Mouse (Mus musculus): ENCODE measurements around the gene Pfdn2. TPM values are rescaled to one million over a fixed set of nuclear protein-coding genes. Genes with fewer than 3 reads are reported as not detected.

Pfdn2 gene
- polyA plus RNA-seq, 1 experiment = 25.8 TPM

- H3K27ac ChIP-seq (ENCODE audit: control insufficient read depth, insufficient read depth, low read depth, low read length) = no peak overlapping the region
- TF ChIP-seq CTCF (IDR thresholded peaks at IDR 0.05; ENCODE audit: control insufficient read depth, insufficient read depth, insufficient replicate concordance, low read depth, low read length) (no peak; the same call in 1 of the 2 replicates), POLR2A (IDR thresholded peaks at IDR 0.05; ENCODE audit: control insufficient read depth, low read depth, low read length) (no peak)
- peak overlapping the region; percentile 39 for H3K4me3 ChIP-seq (ENCODE audit: control insufficient read depth, low read depth, low read length)
Observed at GRCm38 (mm10) chr1:171385171-171385570, 39.7 kb downstream of the Pfdn2 start.

GRCm38 (mm10) chr1:171387099-171387498 is 41.6 kb downstream of the Pfdn2 start:
- TF ChIP-seq POLR2A (IDR thresholded peaks at IDR 0.05; ENCODE audit: control insufficient read depth, low read depth, low read length) = no peak
- peak; percentile 11; the same call in 1 of the 2 replicates for TF ChIP-seq CTCF (IDR thresholded peaks at IDR 0.05; ENCODE audit: control insufficient read depth, insufficient read depth, insufficient replicate concordance, low read depth, low read length)
- no peak overlapping the region for H3K27ac ChIP-seq (ENCODE audit: control insufficient read depth, insufficient read depth, low read depth, low read length)
- peak overlapping the region; percentile 72 for H3K4me3 ChIP-seq (ENCODE audit: control insufficient read depth, low read depth, low read length)
- H3K27me3 ChIP-seq (ENCODE audit: control insufficient read depth, insufficient read depth, low read length) = no peaks in the 10 kb centered on the region
- no peaks in the 10 kb centered on the region for H3K36me3 ChIP-seq (ENCODE audit: control insufficient read depth, insufficient read depth, low read length)
- H3K4me1 ChIP-seq (ENCODE audit: control insufficient read depth, insufficient read depth, low read length) = peaks cover 9% of the 10 kb centered on the region

More at GRCm38 (mm10) chr1:171385171-171385570, 39.7 kb downstream of the Pfdn2 start:
- H3K36me3 ChIP-seq (ENCODE audit: control insufficient read depth, insufficient read depth, low read length) = no peaks in the 10 kb centered on the region
- no peaks in the 10 kb centered on the region for H3K27me3 ChIP-seq (ENCODE audit: control insufficient read depth, insufficient read depth, low read length)
- H3K4me1 ChIP-seq (ENCODE audit: control insufficient read depth, insufficient read depth, low read length) = peaks cover 9% of the 10 kb centered on the region

- no peaks in the 10 kb centered on the region for H3K36me3 ChIP-seq (ENCODE audit: control insufficient read depth, insufficient read depth, low read length)
- peak within 1 kb of the TSS; percentile 21; the same call in 1 of the 2 replicates for H3K27ac ChIP-seq (ENCODE audit: control insufficient read depth, insufficient read depth, low read depth, low read length)
- TF ChIP-seq CTCF (IDR thresholded peaks at IDR 0.05; ENCODE audit: control insufficient read depth, insufficient read depth, insufficient replicate concordance, low read depth, low read length) (no peak), POLR2A (IDR thresholded peaks at IDR 0.05; ENCODE audit: control insufficient read depth, low read depth, low read length) (peak; percentile 27; the same call in 1 of the 2 replicates)
- no peaks in the 10 kb centered on the region for H3K27me3 ChIP-seq (ENCODE audit: control insufficient read depth, insufficient read depth, low read length)
- H3K4me1 ChIP-seq (ENCODE audit: control insufficient read depth, insufficient read depth, low read length) = peaks cover 9% of the 10 kb centered on the region
- peak within 1 kb of the TSS; percentile 75 for H3K4me3 ChIP-seq (ENCODE audit: control insufficient read depth, low read depth, low read length)
Observed at GRCm38 (mm10) chr1:171388376-171389102, 43.1 kb downstream of the Pfdn2 start, which contains the start of gene Arhgap30. Arhgap30 (plus strand) TSS chr1:171388954.

DNA sequence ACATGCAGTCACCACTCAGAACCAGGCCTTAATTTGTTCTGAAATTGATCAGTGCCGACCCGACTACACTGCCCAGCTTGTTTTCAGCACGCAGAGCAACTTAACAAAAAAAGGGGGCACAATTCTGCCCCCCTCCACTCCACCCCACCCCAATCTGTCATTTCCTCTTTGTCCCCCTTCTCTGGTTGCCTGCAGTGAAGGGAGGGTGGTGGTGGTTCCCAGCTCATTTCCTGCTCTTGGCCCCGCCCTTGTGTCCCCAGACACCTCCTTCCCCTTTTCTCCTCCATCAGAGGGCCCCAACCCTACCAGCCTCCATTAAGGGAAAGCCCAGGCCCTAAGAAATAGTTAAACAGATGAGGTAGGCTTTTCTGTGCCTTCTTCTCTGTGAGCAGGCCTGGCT is 44.6 kb downstream of the Pfdn2 start:
- TF ChIP-seq CTCF (IDR thresholded peaks at IDR 0.05; ENCODE audit: control insufficient read depth, insufficient read depth, insufficient replicate concordance, low read depth, low read length) (no peak), POLR2A (IDR thresholded peaks at IDR 0.05; ENCODE audit: control insufficient read depth, low read depth, low read length) (no peak)
- no peaks in the 10 kb centered on the region for H3K27me3 ChIP-seq (ENCODE audit: control insufficient read depth, insufficient read depth, low read length)

GRCm38 (mm10) chr1:171401821-171402220 is 56.4 kb downstream of the Pfdn2 start:
- no peak overlapping the region for H3K27ac ChIP-seq (ENCODE audit: control insufficient read depth, insufficient read depth, low read depth, low read length)
- H3K36me3 ChIP-seq (ENCODE audit: control insufficient read depth, insufficient read depth, low read length) = no peaks in the 10 kb centered on the region
- no peak overlapping the region for H3K4me3 ChIP-seq (ENCODE audit: control insufficient read depth, low read depth, low read length)
- H3K4me1 ChIP-seq (ENCODE audit: control insufficient read depth, insufficient read depth, low read length) = no peaks in the 10 kb centered on the region
- TF ChIP-seq CTCF (IDR thresholded peaks at IDR 0.05; ENCODE audit: control insufficient read depth, insufficient read depth, insufficient replicate concordance, low read depth, low read length) (no peak), POLR2A (IDR thresholded peaks at IDR 0.05; ENCODE audit: control insufficient read depth, low read depth, low read length) (no peak)
- H3K27me3 ChIP-seq (ENCODE audit: control insufficient read depth, insufficient read depth, low read length) = no peaks in the 10 kb centered on the region

More for the DNA sequence above, 44.6 kb downstream of the Pfdn2 start:
- H3K27ac ChIP-seq (ENCODE audit: control insufficient read depth, insufficient read depth, low read depth, low read length) = no peak overlapping the region
- peaks cover 9% of the 10 kb centered on the region for H3K4me1 ChIP-seq (ENCODE audit: control insufficient read depth, insufficient read depth, low read length)
- H3K4me3 ChIP-seq (ENCODE audit: control insufficient read depth, low read depth, low read length) = peak overlapping the region; percentile 70
- H3K36me3 ChIP-seq (ENCODE audit: control insufficient read depth, insufficient read depth, low read length) = no peaks in the 10 kb centered on the region

GRCm38 (mm10) chr1:171402991-171403390 is 57.5 kb downstream of the Pfdn2 start:
- Histone ChIP-seq H3K4me1 (ENCODE audit: control insufficient read depth, insufficient read depth, low read length) (no peaks in the 10 kb centered on the region), H3K4me3 (ENCODE audit: control insufficient read depth, low read depth, low read length) (no peak overlapping the region)
- TF ChIP-seq POLR2A (IDR thresholded peaks at IDR 0.05; ENCODE audit: control insufficient read depth, low read depth, low read length) (no peak), CTCF (IDR thresholded peaks at IDR 0.05; ENCODE audit: control insufficient read depth, insufficient read depth, insufficient replicate concordance, low read depth, low read length) (no peak)

DNA sequence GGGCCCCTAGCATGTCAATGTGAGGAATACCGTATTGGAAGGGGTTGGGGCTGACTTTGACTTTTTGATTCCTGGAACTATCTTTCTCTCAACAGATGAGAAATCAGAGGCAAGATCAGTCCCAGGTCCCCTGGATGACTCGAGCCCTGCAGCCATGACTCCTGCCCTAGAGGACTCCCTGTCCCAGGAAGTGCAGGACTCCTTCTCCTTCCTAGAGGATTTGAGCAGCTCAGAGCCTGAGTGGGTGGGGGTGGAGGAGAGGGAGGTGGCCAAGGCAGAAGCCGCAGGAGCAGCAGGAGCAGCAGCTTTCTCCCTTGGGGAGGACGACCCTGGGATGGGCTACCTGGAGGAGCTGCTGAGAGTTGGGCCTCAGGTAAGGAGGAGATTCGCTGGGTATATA is 61.8 kb downstream of the Pfdn2 start:
- no peaks in the 10 kb centered on the region for H3K27me3 ChIP-seq (ENCODE audit: control insufficient read depth, insufficient read depth, low read length)
- no peaks in the 10 kb centered on the region for H3K36me3 ChIP-seq (ENCODE audit: control insufficient read depth, insufficient read depth, low read length)
- peaks cover 5% of the 10 kb centered on the region for H3K4me1 ChIP-seq (ENCODE audit: control insufficient read depth, insufficient read depth, low read length)
- no peak overlapping the region for H3K4me3 ChIP-seq (ENCODE audit: control insufficient read depth, low read depth, low read length)
- TF ChIP-seq CTCF (IDR thresholded peaks at IDR 0.05; ENCODE audit: control insufficient read depth, insufficient read depth, insufficient replicate concordance, low read depth, low read length) (no peak), POLR2A (IDR thresholded peaks at IDR 0.05; ENCODE audit: control insufficient read depth, low read depth, low read length) (no peak)
- H3K27ac ChIP-seq (ENCODE audit: control insufficient read depth, insufficient read depth, low read depth, low read length) = no peak overlapping the region

More at GRCm38 (mm10) chr1:171402991-171403390, 57.5 kb downstream of the Pfdn2 start:
- no peaks in the 10 kb centered on the region for H3K27me3 ChIP-seq (ENCODE audit: control insufficient read depth, insufficient read depth, low read length)
- H3K27ac ChIP-seq (ENCODE audit: control insufficient read depth, insufficient read depth, low read depth, low read length) = no peak overlapping the region
- no peaks in the 10 kb centered on the region for H3K36me3 ChIP-seq (ENCODE audit: control insufficient read depth, insufficient read depth, low read length)

Other genes starting within 250 kb of the Pfdn2 start
- gene Cfap126, start 231.8 kb upstream of the Pfdn2 start, polyA plus RNA-seq (2012; rRNA removed) = 309 and 314 TPM in 2 replicates
- 85.3 and 105 TPM in 2 replicates for gene Sdhc, start 195.1 kb upstream of the Pfdn2 start, polyA plus RNA-seq (2012; rRNA removed)
- 2.8 and 3.0 TPM in 2 replicates for gene Mpz, start 195.0 kb upstream of the Pfdn2 start, polyA plus RNA-seq (2012; rRNA removed)
- gene Pcp4l1, start 149.4 kb upstream of the Pfdn2 start, polyA plus RNA-seq (2012; rRNA removed) = 2.9 and 4.6 TPM in 2 replicates
- 0.04 and 0.16 TPM in 2 replicates for gene Nr1i3, start 131.7 kb upstream of the Pfdn2 start, polyA plus RNA-seq (2012; rRNA removed)
- 4.5 and 6.5 TPM in 2 replicates for gene Tomm40l, start 123.2 kb upstream of the Pfdn2 start, polyA plus RNA-seq (2012; rRNA removed)
- gene Apoa2, start 120.6 kb upstream of the Pfdn2 start, polyA plus RNA-seq (2012; rRNA removed) = 8.0 and 8.3 TPM in 2 replicates
- 5.8 and 8.2 TPM in 2 replicates for gene Fcer1g, start 111.3 kb upstream of the Pfdn2 start, polyA plus RNA-seq (2012; rRNA removed)
- gene Adamts4, start 95.2 kb upstream of the Pfdn2 start, polyA plus RNA-seq (2012; rRNA removed) = 0.52 and 1.0 TPM in 2 replicates
- gene Ndufs2, start 94.3 kb upstream of the Pfdn2 start, polyA plus RNA-seq (2012; rRNA removed) = 86.0 and 91.4 TPM in 2 replicates
- 25.0 and 32.3 TPM in 2 replicates for gene B4galt3, start 75.3 kb upstream of the Pfdn2 start, polyA plus RNA-seq (2012; rRNA removed)
- 7.1 and 8.7 TPM in 2 replicates for gene Ppox, start 64.5 kb upstream of the Pfdn2 start, polyA plus RNA-seq (2012; rRNA removed)
- 38.4 and 38.7 TPM in 2 replicates for gene Usp21, start 57.7 kb upstream of the Pfdn2 start, polyA plus RNA-seq (2012; rRNA removed)
- 19.1 and 20.0 TPM in 2 replicates for gene Ufc1, start 50.6 kb upstream of the Pfdn2 start, polyA plus RNA-seq (2012; rRNA removed)
- 158 and 176 TPM in 2 replicates for gene Dedd, start 16.5 kb upstream of the Pfdn2 start, polyA plus RNA-seq (2012; rRNA removed)
- 74.2 and 82.8 TPM in 2 replicates for gene Nit1, start within 50 bp of the Pfdn2 start, polyA plus RNA-seq (2012; rRNA removed)
- 10.6 and 10.9 TPM in 2 replicates for gene Klhdc9, start 15.1 kb downstream of the Pfdn2 start, polyA plus RNA-seq (2012; rRNA removed)
- 6.5 and 8.5 TPM in 2 replicates for gene Nectin4, start 24.4 kb downstream of the Pfdn2 start, polyA plus RNA-seq (2012; rRNA removed)
- gene Arhgap30, start 43.3 kb downstream of the Pfdn2 start, polyA plus RNA-seq (2012; rRNA removed) = 8.0 and 11.5 TPM in 2 replicates
- gene Usf1, start 65.6 kb downstream of the Pfdn2 start, polyA plus RNA-seq (2012; rRNA removed) = 24.4 and 28.8 TPM in 2 replicates
- 0.82 and 1.4 TPM in 2 replicates for gene Tstd1, start 73.2 kb downstream of the Pfdn2 start, polyA plus RNA-seq (2012; rRNA removed)
- 20.2 and 28.6 TPM in 2 replicates for gene F11r, start 91.9 kb downstream of the Pfdn2 start, polyA plus RNA-seq (2012; rRNA removed)
- gene Alyref2, start 157.8 kb downstream of the Pfdn2 start, polyA plus RNA-seq (2012; rRNA removed) = 2.2 TPM in 2 replicates
- 0.47 and 0.59 TPM in 2 replicates for gene Itln1, start 189.6 kb downstream of the Pfdn2 start, polyA plus RNA-seq (2012; rRNA removed)
- gene Cd244a, start 213.5 kb downstream of the Pfdn2 start, polyA plus RNA-seq (2012; rRNA removed) = 0.12 and 0.16 TPM in 2 replicates

All from testis, adult 2 months (tissue).